Mouse (Mus musculus): ENCODE measurements at regions not wholly inside any gene's neighbourhood (a gene's known extent, or its start where the extent isn't known, plus 50 kb on each side); places are given as distances from the start of the nearest gene placed in this dataset.

GRCm38 (mm10) chr5:46278190-46278589, 420.8 kb upstream of the Lcorl start:
- DNase-seq (ENCODE audit: low read depth, low spot score) = no peak

- DNase-seq (ENCODE audit: low read depth, low spot score) = no peak
These were observed 399.3 kb upstream of the Lcorl start for GRCm38 (mm10) chr5:46256730-46257129.

- no peak for DNase-seq (ENCODE audit: low read depth, low spot score)
These were observed 396.5 kb upstream of the Lcorl start for GRCm38 (mm10) chr5:46253940-46254339.

GRCm38 (mm10) chr5:46235364-46236067, 378.1 kb upstream of the Lcorl start:
- DNase-seq (ENCODE audit: low read depth, low spot score) = peak; percentile 43

- DNase-seq (ENCODE audit: low read depth, low spot score) = no peak
These were observed 375.4 kb upstream of the Lcorl start for GRCm38 (mm10) chr5:46232780-46233179.

GRCm38 (mm10) chr5:46228667-46229066, 371.3 kb upstream of the Lcorl start:
- DNase-seq (ENCODE audit: low read depth, low spot score) = no peak

GRCm38 (mm10) chr5:46212845-46213468, 355.5 kb upstream of the Lcorl start:
- DNase-seq (ENCODE audit: low read depth, low spot score) = no peak

GRCm38 (mm10) chr5:46209076-46209475, 351.7 kb upstream of the Lcorl start:
- no peak for DNase-seq (ENCODE audit: low read depth, low spot score)

- DNase-seq (ENCODE audit: low read depth, low spot score) = no peak
These were observed 346.3 kb upstream of the Lcorl start for GRCm38 (mm10) chr5:46203744-46204143.

GRCm38 (mm10) chr5:46202457-46202772, 345.0 kb upstream of the Lcorl start:
- no peak for DNase-seq (ENCODE audit: low read depth, low spot score)

GRCm38 (mm10) chr5:46201639-46202456, 344.4 kb upstream of the Lcorl start:
- no peak for DNase-seq (ENCODE audit: low read depth, low spot score)

GRCm38 (mm10) chr5:46186908-46187307, 329.5 kb upstream of the Lcorl start:
- no peak for DNase-seq (ENCODE audit: low read depth, low spot score)

GRCm38 (mm10) chr5:46182157-46182556, 324.7 kb upstream of the Lcorl start:
- no peak for DNase-seq (ENCODE audit: low read depth, low spot score)

GRCm38 (mm10) chr5:46172315-46172714, 314.9 kb upstream of the Lcorl start:
- DNase-seq (ENCODE audit: low read depth, low spot score) = no peak

GRCm38 (mm10) chr5:46160774-46161173, 303.4 kb upstream of the Lcorl start:
- DNase-seq (ENCODE audit: low read depth, low spot score) = no peak

GRCm38 (mm10) chr5:46151973-46152372, 294.6 kb upstream of the Lcorl start:
- DNase-seq (ENCODE audit: low read depth, low spot score) = no peak

GRCm38 (mm10) chr5:46150825-46151224, 293.4 kb upstream of the Lcorl start:
- no peak for DNase-seq (ENCODE audit: low read depth, low spot score)

- DNase-seq (ENCODE audit: low read depth, low spot score) = no peak
These were observed 292.6 kb upstream of the Lcorl start for GRCm38 (mm10) chr5:46149851-46150615.

GRCm38 (mm10) chr5:46139024-46139423, 281.6 kb upstream of the Lcorl start:
- no peak for DNase-seq (ENCODE audit: low read depth, low spot score)

- DNase-seq (ENCODE audit: low read depth, low spot score) = no peak
These were observed 280.3 kb upstream of the Lcorl start for GRCm38 (mm10) chr5:46137695-46138094.

GRCm38 (mm10) chr5:46108020-46108419, 250.6 kb upstream of the Lcorl start:
- no peak for DNase-seq (ENCODE audit: low read depth, low spot score)

- no peak for DNase-seq (ENCODE audit: low read depth, low spot score)
These were observed 245.9 kb upstream of the Lcorl start for GRCm38 (mm10) chr5:46103350-46103749.
